Mouse (Mus musculus): ENCODE measurements around the gene Osbp2.

The Osbp2 gene

DNA sequence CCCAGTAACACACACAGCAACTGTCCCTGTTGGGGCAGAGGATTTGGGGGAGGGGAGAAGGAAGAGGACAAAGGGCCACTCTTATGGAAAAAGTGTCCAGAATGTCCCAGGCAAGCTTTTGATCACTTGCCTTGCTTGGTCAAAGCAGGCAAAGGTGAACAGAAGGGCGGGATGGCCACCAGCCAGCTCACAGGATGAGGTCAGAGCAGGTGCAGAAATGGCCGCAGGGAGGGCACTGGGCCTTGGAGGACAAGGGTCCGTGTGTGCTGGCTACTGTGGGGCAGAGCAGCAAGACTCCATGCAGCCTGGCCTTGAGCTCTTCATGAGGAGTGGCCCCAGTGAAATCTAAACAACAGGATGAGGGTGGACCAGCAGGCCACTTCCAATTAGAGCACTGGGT lies 110.9 kb downstream of the Osbp2 start:
- DNase-seq: no peak

DNA sequence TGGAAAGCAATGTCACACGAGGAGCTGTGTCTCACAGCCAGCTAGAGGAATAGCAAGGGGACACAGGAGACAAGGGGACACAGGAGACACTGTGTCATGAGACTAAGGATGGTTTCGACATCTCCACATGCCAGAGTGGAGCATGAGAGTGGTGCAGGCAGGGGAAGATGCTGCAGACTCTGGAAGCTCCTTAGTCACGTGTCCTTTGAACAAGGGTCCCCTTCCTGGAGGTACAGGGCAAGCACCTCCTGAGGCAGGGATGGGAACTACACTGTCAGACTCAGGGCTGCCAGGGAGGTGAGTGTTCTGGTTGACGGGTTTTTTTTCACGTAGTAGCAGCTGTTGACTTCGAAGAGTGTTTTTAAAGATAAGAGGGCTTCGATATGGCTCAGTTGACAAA lies 113.9 kb downstream of the Osbp2 start:
- DNase-seq: no peak

DNA sequence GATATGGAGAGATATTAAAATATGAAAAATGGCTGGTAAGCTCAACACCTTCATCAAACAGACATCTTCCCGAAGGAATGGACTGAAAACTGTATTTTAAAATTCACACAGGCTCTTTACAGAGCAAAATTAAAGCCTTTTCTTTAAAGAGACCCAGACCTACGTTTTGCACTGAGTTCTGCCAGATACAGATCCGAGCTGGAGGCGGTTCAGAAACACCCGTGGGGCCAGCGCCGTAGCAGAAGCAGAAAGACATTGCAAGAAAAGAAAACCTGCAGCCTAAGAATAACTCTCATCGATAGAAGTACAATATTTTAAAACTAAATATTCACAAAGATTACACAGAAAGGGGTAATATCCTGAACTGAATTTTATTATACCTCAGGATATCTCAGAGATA lies 121.3 kb downstream of the Osbp2 start:
- peak; percentile 52 for DNase-seq

DNA sequence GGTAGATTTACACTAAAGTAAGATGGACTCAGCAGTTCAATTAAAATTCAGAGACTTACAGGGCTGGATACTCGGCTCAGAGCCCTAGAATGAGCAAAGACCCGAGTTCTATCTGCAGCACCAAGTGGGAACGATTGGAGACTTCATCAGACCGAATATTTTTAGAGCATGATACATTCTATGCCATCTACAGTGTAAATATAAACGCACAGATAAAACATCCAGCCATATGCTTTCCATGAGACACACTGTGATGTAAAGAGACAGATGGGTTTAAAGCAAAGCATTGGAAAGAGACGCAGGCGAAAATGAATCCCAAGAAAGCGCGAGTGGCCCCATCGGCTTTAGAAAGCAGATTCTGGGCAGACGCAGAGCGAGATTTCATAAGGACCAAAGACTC lies 122.5 kb downstream of the Osbp2 start:
- no peak for DNase-seq

DNA sequence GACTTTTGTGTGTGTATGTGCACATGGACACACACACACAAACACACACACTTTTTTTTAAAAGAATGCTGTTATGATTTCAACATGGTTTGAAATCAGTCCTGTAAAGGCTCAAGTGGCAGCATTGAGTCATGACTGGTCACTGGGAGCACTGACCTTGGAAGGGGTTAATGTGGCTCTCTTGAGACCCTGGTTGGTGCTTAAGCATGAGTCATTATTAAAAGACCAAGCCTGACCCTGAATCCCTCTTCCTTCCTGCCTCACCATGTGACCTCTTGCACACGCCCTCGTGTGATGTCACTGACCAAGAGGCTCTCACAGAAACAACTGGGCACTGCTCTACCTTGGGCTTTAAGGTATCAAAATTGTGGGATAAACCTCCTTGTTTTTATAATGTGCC lies 124.9 kb downstream of the Osbp2 start:
- no peak for DNase-seq

DNA sequence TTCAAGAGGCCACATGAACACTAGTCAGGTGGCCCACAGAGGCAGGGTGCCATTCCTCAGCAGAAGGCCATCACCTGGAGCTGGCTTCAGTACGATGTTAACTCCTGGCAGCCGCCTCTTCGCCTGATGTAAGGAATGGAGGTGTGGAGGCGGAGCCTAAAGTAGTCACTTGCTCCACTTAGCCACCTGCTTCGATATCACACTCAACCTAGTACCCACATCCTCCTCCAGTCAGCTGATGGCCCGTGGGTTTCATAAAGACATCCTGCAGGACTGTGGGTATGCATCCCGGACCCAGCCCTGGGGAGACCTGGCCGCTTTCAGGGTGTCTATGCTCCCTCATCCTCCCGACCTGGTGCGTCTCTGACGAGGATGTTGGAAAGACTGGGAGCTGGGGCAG lies 128.0 kb downstream of the Osbp2 start:
- no peak for DNase-seq

DNA sequence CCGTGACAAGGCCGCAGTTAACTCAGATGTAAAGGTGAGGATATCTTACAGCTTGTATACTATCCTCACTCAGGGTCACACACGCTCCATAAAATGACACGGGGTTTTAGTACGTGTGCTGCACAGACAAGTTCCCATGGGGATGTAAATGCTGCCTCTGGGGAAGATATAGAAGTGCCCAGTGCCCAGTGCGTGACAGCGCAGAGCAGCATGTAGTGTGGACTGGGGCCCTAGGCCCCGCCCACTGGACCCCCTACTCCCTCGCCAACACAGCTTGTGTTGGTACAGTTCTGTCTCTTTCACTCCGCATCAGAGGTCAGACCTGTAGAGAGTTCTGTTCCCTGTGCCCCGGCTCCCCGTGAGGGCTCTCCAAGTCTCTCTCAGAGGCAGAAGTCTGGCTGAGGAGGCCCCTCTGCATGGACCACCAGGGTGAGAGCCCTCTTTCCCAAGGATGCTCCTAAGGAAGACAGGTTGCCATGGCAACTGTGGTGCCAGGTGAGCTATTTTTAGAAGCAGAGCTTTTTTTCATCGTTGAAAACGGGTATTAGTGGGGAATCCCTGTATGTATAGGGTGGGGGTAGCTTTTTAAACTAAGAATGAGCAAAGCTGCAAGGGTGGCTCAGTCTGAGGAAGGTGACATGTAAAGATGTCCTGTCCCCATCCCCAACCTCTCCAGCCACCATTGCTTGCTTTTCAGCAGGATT lies 129.6 kb downstream of the Osbp2 start:
- DNase-seq: no peak

DNA sequence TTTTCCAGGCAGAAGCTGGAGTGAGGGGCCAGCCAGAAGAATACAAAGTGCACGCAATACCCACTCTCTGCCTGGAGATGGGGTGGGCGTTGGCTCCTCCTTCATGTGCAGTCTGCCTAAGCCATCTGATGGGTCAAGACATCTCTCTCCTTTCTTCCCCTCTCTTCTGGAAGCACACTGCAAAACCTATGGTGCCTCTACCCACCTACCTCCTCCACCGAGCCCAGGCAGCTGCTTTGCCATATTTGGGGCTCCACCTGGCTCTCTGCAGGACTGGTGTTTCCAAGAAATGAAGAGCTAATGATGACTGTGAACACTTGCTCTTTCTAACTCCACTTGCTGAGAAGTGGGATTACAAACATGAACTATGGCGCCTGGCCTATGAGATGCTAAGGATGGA lies 132.2 kb downstream of the Osbp2 start:
- no peak for DNase-seq

DNA sequence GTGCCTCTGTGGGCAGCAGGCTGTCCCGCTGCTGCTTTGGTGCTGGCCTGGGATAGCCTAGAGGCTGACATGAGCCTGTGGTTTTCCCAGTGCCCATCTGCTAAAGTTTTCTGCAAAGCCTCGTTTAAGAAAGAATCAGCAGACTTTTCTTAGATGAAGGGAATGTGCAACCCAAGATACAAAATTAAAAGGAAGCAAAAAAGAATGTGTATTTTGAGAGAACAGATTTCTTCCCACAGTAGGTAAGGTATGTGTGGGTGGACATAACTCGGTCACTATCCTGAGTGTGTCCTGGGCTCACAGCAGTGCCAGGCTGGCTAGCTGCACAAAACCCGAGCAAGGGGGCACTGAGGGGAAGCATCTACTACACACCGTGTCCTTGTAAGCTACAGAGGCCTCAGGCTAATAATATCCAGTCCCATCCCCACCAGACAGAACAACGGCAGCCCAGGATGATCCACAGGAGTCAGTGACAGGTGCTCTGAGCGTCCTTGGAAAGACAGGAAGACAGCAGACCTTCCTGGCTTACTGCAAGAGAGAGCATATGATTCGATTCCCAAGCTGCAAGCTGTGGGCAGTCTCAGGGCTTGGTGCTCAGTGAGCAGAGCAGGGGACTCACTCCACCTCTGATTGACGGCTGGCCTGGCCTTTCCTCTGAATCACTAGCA lies 136.1 kb downstream of the Osbp2 start:
- no peak for DNase-seq

DNA sequence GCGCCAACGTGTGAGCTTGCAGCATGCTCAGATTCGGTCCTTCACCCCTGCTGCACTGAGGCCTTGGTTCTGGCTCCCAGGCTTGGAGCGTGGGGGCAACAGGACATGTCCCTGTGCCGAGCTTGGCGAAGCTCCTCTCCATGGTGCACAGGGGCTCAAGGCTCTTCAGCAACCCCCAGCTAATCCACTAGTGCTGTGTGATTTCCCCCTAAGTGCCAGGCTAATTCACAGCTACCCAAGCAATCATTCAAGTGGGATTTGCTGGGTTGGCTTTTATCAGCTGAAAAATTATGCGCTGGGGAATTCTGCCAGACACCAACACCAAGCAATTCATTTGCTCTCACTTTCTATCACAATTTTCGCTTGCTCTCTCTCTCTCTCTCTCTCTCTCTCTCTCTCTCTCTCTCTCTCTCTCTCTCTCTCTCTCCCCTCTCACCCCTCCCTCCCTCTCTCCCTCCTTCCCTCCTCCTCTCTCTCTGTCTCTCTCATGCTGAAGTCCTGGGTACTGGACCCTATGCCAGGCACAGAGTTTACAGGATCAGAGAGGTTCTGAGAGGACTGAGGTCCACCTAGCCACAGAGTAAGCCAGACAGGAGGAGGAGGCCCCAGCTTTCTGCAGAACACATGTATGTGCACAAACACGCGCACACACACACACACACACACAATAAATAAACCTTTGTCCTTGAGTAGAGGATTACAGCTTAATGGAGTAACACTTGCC lies 138.2 kb downstream of the Osbp2 start:
- DNase-seq: no peak

DNA sequence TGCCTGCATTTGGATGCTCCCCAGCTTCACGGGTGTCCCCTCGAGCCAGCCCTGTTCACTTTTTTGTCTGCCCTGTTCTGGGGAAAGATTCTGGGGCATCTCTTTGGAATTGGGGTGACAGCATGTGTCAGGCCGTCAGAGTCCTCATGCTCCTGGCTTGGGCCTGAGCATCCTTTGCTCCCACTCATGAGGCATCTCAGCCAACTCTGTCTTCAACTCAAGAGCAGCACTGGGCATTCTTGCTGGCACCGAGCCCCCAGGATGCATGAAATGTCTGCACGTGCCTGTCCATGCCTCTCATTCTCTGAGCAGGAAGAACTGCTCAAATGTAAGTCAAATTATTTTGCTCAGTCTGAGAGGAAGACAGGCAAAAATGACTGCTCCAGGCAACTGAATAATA lies 139.0 kb downstream of the Osbp2 start:
- DNase-seq: no peak

DNA sequence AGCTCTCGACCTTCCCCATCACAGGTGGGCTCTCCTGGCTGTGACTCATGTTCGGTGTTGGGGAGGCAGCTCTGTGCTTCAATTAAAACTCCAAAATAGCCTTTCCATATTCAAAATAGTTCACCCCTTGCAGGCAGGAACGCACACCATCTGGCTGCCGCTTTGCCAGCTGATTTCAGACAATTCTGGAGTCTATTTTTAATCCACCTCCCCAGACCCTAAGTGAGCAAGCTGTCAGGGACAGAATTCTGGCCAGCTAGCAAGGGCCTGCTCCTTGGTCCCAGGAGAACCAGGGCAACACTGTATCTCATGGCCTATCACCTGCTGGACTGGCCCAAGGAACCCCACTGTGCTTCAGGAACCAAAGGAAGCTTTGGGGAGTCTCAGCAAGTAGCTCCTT lies 139.8 kb downstream of the Osbp2 start:
- no peak for DNase-seq

DNA sequence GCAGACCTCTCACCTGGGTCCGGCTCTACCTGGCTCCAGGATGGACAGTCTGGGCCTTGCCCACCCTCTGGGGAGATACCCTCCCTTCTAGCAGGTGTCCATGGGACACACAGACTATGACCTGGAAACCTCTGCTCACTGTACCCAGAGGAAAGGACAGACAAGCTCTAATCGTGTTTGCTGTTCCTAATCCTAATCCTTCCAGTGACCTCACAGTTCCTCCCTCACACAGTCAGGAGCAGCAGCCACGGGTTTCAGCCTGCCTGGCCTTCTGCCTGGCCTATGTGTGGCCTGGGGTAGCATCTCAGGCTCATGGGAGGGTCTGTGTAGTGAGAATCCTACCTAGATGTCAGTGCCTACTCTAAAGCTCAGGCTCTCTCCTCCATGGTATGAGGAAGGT lies 140.8 kb downstream of the Osbp2 start:
- DNase-seq: no peak

DNA sequence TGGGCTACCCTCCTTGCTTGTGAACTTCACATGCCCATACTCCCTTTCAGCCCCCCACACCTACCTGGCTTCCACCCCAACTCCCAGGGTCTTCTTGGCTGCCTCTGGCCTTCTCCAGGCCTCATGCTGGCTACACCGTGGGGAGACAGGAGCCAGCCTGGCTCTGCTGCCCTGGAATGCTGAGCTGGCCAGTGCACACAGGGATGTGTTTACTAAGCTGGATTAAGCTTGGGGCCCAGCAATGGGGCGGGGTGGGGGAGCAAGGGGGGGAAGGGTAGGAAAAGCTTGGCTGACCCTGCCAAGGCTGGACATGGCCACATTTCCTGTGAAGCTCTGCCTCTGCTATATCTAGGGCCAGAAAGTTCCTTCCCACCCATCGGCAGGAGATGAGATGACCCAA lies 141.7 kb downstream of the Osbp2 start:
- DNase-seq: no peak

DNA sequence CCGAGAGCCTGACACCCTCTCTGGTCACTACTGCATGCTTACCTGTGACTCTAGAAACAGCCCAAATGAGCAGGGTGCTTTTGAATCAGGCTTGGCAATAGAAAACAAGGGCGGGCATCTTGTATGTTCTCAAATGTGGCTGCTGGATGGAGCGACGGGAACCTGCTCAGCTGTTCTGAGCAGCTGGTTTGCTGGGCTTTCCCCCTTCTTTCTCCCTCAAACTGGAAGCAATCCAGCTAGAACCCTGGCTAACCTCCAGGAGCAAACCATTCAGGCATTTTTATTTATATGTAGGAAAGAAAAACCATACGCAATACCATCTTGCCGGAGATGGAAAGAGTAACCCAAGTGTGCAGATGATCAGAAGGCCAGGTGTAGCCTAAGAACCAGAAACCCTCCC lies 147.0 kb downstream of the Osbp2 start:
- DNase-seq: no peak

DNA sequence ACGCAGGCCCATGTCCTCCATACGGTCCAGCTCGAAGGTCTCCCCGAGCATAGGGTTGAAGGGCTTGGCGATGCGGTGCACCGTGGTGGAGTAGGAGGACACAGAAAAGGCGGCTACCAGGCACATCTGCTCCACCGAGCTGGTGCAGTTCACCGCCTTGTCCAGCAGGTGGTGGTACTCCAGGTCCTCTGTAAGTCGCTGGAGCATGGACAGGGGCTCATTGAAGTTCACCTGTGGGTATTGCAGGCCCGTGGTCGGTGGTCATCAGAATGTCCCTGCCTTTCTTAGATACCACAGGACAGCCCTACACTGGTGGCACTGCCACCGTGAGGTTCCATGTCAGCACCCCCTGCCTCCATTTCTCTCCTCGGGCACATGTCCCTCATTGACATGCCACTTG lies 149.2 kb downstream of the Osbp2 start:
- DNase-seq: peak; percentile 76

DNA sequence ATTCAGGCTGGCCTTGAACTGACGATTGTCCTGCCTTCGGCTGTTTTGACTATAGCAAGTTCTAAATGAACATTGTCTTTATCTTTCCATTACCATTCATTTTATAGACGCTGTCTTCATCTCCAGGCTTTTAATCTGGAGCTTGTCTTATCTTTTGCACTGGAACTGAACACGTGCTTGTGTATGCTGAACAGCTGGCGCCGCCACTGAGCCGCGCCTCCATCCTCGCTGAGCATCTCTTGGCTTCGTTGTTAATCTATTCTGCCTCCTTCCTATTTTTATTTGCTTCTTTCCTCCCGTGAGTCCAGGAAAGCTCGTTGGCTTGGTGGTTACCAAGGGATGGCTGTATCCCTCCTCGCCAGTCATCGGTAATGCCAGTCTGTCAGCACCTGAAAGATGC lies 153.5 kb downstream of the Osbp2 start:
- DNase-seq: no peak

DNA sequence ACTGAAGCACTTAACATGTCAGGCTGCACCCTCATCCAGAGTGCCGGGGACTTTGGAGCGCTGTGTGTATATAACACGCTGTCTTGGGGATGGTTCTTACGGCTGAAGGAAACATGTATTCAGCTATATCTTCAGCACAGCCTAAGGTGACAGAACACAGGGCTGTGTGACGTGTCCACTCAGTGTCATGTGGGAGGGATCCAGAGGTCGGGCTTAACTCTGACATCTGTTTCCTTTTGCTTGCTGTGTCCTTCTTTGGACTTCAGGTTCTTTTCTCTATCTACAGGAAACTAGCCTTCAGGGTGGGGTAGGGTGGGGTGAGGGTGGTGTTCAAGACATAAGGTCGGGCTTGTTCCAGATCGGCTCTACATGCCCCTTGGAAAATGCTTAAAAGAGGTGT lies 156.6 kb downstream of the Osbp2 start:
- no peak for DNase-seq

DNA sequence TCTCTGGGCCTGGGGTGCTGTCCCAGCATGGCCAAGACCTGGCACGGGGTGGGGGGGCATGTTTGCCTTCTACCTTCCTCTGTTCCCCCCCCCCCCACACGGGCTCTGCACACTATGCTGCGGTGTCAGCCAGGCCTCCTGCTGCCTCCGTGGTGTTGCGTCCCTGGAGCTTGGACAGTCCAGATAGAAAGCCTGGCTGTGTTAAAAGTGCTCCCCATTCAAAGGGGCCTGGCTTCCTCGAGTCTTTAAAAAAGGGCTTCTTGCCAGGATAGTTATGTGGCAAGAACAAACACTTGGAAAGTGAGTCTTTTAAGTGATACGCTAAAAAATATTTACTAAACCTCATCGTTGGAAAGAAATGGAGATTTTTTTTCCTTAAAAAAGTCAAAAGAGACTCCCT lies 159.3 kb downstream of the Osbp2 start:
- DNase-seq: no peak

DNA sequence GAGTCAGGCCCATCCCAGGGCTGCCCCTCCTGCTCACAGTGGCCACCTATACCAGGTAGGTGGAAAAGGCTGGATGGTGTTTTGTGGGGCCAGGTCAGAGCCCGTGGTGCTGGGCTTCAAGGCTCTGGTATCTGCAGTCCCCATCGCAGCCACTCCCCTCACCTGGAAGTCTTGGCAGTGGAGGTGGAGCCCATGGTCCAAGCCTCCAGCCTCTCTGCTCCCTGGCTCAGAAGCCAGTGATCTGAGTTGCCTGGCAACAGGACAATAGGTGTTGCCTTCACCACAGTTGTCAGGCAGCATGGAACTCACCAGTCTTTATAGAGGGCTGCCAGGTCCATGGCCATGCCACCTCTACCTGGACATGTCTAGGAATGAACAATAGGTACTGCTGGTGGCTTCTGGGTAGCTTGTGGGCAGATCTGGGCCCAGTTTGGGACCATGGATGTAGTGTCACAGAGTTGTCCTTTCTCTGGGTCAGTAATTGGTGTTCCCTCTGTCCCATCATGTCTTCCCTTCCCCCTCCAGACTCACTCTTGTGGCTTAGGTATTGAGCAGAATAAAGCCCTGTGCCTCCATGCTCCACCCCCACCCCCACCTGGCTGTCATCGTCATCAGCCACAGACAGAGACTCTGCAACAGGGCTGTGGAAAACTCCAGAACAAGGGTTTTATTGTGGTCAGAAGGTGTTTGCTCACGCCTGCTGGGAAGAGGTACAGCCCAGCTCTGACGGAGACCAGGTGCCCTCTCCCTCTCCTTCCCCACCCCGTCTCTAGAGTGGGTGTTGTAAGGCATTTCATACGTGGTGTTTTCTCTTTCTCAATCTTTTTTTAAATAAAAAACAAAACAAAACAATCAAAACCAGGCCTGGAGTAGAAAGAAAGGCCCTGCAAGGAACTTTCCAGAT lies 160.4 kb downstream of the Osbp2 start:
- no peak for DNase-seq

DNA sequence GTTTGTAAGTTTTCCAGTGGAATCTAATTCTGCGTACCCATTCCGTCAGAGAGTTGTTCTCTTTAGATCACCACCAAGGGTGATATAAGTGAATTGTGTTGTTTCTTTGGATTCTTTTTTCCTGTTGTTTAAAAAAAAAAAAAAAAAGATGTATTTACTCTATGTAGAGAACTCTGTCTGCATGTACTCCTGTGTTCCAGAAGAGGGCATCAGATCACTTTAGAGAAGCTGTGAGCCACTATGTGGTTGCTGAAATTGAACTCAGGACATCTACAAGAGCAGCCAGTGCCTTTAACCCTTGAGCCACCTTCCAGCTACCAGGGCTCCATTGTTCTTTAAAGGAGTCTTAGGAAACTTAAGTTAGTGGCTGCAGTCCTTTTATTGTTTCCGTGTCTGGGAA lies 166.3 kb downstream of the Osbp2 start:
- DNase-seq: no peak

DNA sequence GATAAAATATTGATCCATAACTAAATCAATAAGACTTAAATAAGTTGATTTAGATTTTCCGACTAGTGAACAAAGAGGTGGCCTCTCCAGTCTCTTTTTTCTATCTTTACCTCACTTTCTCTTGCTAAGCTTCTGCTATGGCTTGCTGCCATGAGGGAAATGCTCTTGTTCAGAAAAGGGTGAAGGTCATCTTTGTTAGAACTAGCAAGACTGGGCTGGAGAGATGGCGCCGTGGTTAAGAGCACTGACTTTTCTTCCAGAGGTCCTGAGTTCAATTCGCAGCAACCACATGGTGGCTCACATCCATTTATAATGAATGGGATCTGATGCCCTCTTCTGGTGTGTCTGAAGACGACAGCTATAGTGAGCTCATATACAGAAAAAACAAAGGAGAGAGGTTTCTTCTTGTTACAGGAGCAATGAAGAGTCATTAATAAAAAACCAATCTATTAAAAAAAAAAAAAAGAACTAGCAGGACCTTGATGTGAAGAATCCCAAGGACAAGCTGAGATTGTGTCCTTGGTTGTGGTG lies 167.6 kb downstream of the Osbp2 start:
- no peak for DNase-seq

DNA sequence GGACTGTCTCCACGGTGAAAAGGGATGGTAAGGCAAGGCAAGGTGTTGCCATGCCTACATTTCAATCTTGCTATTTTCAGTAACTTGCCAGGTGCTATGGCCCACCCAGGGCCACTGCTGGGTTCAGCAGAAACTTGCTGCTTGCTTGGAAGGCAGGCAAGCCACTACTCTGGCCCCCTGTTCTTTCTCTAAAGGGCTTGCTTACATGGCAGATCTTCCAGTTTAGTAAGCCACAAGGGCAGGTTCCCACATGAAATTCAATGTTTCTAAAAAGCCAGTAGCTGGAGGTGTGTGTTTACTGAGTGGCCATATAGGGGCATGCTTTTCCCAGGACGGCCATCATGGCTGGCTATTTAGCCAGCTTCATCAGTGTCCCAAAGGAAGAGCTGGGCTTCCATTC lies 172.0 kb downstream of the Osbp2 start:
- no peak for DNase-seq

Measured in right cerebral cortex, postnatal 14 days (tissue).